Mouse (Mus musculus) E14TG2a.4 (cell line): ENCODE results near the gene Snapc4.

ENCODE experiments used
- H3K27me3 ChIP-seq: 2 replicates; pipeline ENCODE4 v1.6.1; 2014; ENCODE audit warnings: low read length, control low read depth; ENCODE audit not compliant: insufficient read depth
- H3K36me3 ChIP-seq: 2 replicates; pipeline ENCODE4 v1.6.1; 2014; ENCODE audit warnings: low read length, control low read depth; ENCODE audit not compliant: insufficient read depth
- H3K4me1 ChIP-seq: replicated peaks from 2 replicates; pipeline ENCODE4 v1.6.1; 2014; ENCODE audit warnings: low read depth, low read length, control low read depth
- H3K4me3 ChIP-seq: replicated peaks from 2 replicates; pipeline ENCODE4 v1.5.1; 2014; ENCODE audit warnings: mild to moderate bottlenecking, low read length
- H3K9me3 ChIP-seq: 2 replicates; pipeline ENCODE4 v1.6.1; 2014; ENCODE audit warnings: low read length, control low read depth
- CTCF ChIP-seq: conservative IDR thresholded peaks from 2 replicates; pipeline ENCODE4 v1.5.1; 2014; ENCODE audit warnings: low read length
- NANOG ChIP-seq: IDR thresholded peaks from 2 replicates; pipeline ENCODE4 v1.6.1; 2014; ENCODE audit warnings: borderline replicate concordance, low read length, mixed read lengths
- POU5F1 ChIP-seq: IDR thresholded peaks from 2 replicates; pipeline ENCODE4 v1.6.1; 2014; ENCODE audit warnings: low read length, borderline replicate concordance

Gene Snapc4

DNA sequence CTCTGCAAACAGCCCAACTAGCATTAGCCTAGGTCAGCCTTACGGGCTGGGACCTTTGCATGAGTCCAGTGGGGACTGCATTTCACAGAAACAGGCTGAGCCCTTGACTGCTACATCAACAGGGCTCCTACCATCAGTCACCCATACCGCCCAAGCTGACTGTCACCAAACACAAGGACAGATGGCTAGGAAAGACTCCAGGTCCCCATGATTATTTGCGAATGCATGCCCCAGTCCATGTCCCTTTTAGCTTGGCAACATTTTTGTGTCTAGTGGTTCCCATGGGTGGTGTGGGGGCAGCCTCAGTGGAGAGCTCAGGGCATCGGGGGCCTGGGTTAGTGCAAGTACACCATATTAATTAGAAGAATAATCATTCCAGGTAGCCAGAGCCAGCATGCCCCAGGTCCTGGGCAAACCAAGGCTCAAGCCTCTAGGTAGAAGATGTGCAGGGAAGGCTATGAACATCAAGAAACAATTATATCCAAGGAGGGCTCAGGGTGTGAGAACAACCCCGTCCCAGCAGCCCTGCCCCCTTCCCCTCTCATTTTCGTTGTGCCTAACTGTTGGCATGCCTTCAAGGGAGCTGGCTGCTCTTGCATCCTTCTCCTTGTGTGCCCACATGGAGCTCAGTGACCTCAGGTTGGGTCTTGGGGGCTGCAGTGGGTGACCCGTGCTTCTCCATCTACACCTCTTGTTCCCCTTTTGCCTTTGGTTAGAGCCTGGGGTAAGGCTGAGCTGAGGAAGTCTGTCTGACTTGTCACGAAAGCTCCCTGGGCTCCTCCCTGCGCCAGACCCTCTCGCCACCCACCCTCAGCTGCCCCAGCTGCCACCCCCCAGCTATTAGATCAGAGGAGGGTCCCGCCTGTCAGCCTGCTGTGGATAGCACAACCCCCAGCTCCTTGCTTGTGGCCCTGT is 27.1 kb downstream of the Snapc4 start:
- TF ChIP-seq NANOG (no peak), POU5F1 (no peak), CTCF (no peak)

GRCm38 (mm10) chr2:26352291-26352910 is 28.1 kb downstream of the Snapc4 start:
- Histone ChIP-seq H3K9me3 (no peaks in the 10 kb centered on the region), H3K4me1 (peaks cover 46% of the 10 kb centered on the region), H3K27me3 (peaks cover 8% of the 10 kb centered on the region; the same call in 1 of the 2 replicates), H3K36me3 (peaks cover 22% of the 10 kb centered on the region), H3K4me3 (peak overlapping the region; percentile 88)
- TF ChIP-seq NANOG (no peak), CTCF (no peak), POU5F1 (no peak)

More for the DNA sequence above, 27.1 kb downstream of the Snapc4 start:
- Histone ChIP-seq H3K4me1 (peaks cover 48% of the 10 kb centered on the region), H3K27me3 (peaks cover 15% of the 10 kb centered on the region; the same call in 1 of the 2 replicates), H3K9me3 (no peaks in the 10 kb centered on the region), H3K36me3 (peaks cover 22% of the 10 kb centered on the region), H3K4me3 (peak overlapping the region; percentile 88)

DNA sequence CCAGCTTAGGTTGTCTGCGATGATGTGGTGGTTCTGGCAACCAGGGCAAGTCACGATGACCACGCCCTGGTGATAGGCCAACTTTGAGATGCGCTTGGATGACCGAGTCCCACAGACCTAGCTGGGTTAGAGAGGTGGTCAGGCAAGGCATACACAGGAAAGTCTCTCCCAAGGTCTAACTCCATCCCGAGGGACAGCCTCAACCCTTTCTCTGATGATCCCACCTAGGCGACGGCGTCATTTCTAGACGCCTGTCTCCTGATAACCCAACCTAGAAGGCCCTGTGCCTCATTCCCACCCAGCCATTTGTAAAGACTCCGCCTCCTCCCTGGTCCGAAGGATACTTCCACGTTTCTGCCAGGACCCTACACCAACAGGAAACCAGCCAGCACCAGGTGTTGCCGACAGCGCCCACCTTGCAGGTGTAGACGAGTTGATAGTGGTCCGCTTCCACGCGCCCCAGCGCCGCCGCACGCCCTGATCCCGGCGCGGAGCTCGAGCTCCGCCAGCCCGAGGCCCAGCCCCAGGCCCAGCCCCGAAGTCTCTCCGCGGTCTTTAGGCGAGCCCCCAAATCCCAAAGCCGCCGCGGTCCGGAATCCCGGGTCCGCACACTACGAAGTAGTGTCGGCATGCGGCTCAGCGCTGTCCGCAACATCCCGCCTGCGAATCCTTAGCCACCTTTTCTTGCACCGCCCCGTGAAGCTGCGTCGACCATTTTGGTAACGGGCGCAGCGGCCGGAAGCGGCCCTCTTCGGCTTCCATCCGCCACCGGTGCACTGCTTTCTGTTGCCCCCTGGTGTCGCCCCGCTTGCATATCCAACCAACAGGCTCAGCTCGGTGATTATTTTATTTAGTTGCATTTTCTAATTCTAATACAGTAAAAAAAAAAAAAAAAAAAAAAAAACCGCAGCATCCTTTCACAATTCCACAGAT is 28.8 kb downstream of the Snapc4 start, which contains the start of gene Dnlz:
Gene Dnlz (minus strand): TSS at position 753 of the 933 bp plus-strand sequence.
- Histone ChIP-seq H3K9me3 (no peaks in the 10 kb centered on the region), H3K36me3 (peaks cover 22% of the 10 kb centered on the region), H3K4me3 (peak within 1 kb of the TSS; percentile 88), H3K27me3 (peaks cover 8% of the 10 kb centered on the region; the same call in 1 of the 2 replicates), H3K4me1 (peaks cover 38% of the 10 kb centered on the region)
- TF ChIP-seq CTCF (peak; percentile 30), NANOG (no peak), POU5F1 (0 out of 2 replicates have a peak, but pooled peaks have one; percentile 6)

GRCm38 (mm10) chr2:26348241-26348640 is 32.2 kb downstream of the Snapc4 start:
- TF ChIP-seq POU5F1 (no peak), NANOG (no peak), CTCF (no peak)
- H3K4me1 ChIP-seq: peaks cover 46% of the 10 kb centered on the region
- no peaks in the 10 kb centered on the region for H3K9me3 ChIP-seq

GRCm38 (mm10) chr2:26342609-26343490 is 37.6 kb downstream of the Snapc4 start:
- Histone ChIP-seq H3K9me3 (no peaks in the 10 kb centered on the region), H3K27me3 (peaks cover 2% of the 10 kb centered on the region; the same call in 1 of the 2 replicates), H3K4me3 (0 out of 2 replicates have a peak overlapping the region, but pooled peaks have one; percentile 10), H3K36me3 (peaks cover 2% of the 10 kb centered on the region; the same call in 1 of the 2 replicates), H3K4me1 (peaks cover 40% of the 10 kb centered on the region)
- TF ChIP-seq NANOG (0 out of 2 replicates have a peak, but pooled peaks have one; percentile 8), POU5F1 (no peak)

More at GRCm38 (mm10) chr2:26348241-26348640, 32.2 kb downstream of the Snapc4 start:
- H3K4me3 ChIP-seq: no peak overlapping the region
- H3K36me3 ChIP-seq: peaks cover 20% of the 10 kb centered on the region
- peaks cover 8% of the 10 kb centered on the region; the same call in 1 of the 2 replicates for H3K27me3 ChIP-seq

- Histone ChIP-seq H3K36me3 (peaks cover 2% of the 10 kb centered on the region; the same call in 1 of the 2 replicates), H3K4me3 (no peak overlapping the region), H3K9me3 (no peaks in the 10 kb centered on the region), H3K27me3 (peaks cover 2% of the 10 kb centered on the region; the same call in 1 of the 2 replicates), H3K4me1 (peaks cover 38% of the 10 kb centered on the region)
- no peak for TF ChIP-seq POU5F1
- TF ChIP-seq NANOG: no peak
- no peak for TF ChIP-seq CTCF
These were observed 38.4 kb downstream of the Snapc4 start for GRCm38 (mm10) chr2:26342044-26342443.

DNA sequence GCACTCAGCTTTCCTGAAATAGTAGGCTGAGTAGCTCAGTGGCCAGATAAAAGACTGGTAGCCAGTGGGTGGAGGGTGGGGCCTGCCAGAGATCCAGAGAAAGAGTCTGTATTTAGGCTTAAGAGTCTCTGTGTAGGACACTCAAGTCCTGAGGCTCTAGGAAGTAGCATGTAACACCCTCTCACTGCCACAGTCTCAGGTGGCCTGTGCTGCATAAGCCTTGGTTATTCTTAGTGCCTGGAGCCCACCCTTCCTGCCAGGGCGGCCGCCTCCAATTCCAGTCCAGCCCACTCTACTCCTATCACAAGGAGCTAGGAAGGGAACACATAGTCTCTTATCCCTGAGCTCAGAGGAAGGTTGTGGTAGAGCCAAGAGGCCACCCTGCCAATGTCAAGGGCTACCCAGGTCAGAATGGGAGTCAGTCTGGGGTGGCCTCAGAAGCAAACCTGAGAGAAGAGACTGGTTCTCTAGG is 38.9 kb downstream of the Snapc4 start:
- TF ChIP-seq NANOG (no peak), POU5F1 (no peak)
- Histone ChIP-seq H3K9me3 (no peaks in the 10 kb centered on the region), H3K36me3 (peaks cover 2% of the 10 kb centered on the region; the same call in 1 of the 2 replicates), H3K27me3 (peaks cover 2% of the 10 kb centered on the region; the same call in 1 of the 2 replicates), H3K4me1 (peaks cover 38% of the 10 kb centered on the region), H3K4me3 (no peak overlapping the region)
